Mouse (Mus musculus): Measurements from ENCODE around the gene Ccser2. TPM values are rescaled to one million over a fixed set of nuclear protein-coding genes. Genes with fewer than 3 reads are reported as not detected.
"Not testable (repeated sequence)": the region's sequence is repeated elsewhere in the genome, so short reads cannot be mapped to it uniquely, and the experiment has no call there.

Ccser2 gene
- total RNA-seq (2014; fragmentation: Nextera tagmentation) (4.3 and 10.5 TPM in 2 replicates), total RNA-seq (2017) (7.6 and 9.6 TPM in 2 replicates)

GRCm38 (mm10) chr14:36968628-36969147 is at the start of gene Ccser2:
TSS of gene Ccser2 (minus strand) at chr14:36968777.
- peak; percentile 95 for ATAC-seq (replicated peaks; ENCODE audit: poor library complexity, severe bottlenecking)

DNA sequence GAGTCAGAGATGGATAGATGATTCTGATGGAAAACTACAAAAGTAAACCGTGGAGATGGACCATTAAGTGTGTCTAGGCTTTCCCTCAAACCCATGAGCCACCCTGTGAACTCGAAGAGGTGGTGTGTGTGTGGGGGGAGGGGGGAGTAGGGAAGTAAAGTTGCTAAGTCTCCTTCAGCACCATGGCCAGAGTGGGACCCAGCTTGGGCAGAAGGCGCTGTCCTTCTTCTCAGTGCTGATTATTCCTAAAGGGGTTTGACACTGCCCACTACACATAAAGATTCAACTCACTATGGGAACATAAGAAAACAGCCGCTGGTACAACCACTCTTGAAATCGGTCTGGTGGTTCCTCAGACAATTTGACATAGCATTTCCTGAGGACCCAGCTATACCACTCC is 47.3 kb upstream of the Ccser2 start:
- peak; percentile 56 for ATAC-seq (replicated peaks; ENCODE audit: poor library complexity, severe bottlenecking)

DNA sequence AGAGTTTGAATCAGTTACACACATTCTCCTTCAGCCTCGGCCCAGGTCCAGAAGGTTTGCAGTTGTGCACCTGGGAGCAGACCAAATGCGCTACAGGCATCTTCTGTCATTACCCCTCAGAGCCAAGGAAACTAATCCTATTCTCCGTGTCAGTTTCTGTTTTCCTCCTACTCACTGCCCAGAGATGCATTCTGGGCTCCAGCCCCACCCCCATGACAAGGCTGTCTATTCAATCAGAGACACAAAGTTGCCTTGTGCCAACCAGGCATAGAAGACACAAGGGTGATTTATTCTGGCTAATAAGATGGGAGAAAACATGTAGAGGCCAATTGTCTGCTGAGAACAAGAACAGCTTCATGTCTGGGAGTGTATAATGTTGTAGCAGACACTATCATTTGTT is 45.1 kb upstream of the Ccser2 start:
- ATAC-seq (replicated peaks; ENCODE audit: poor library complexity, severe bottlenecking) = no peak

GRCm38 (mm10) chr14:37009686-37010085 is 41.1 kb upstream of the Ccser2 start:
- no peak for ATAC-seq (replicated peaks; ENCODE audit: poor library complexity, severe bottlenecking)

GRCm38 (mm10) chr14:37006489-37006888 is 37.9 kb upstream of the Ccser2 start:
- no peak for ATAC-seq (replicated peaks; ENCODE audit: poor library complexity, severe bottlenecking)

DNA sequence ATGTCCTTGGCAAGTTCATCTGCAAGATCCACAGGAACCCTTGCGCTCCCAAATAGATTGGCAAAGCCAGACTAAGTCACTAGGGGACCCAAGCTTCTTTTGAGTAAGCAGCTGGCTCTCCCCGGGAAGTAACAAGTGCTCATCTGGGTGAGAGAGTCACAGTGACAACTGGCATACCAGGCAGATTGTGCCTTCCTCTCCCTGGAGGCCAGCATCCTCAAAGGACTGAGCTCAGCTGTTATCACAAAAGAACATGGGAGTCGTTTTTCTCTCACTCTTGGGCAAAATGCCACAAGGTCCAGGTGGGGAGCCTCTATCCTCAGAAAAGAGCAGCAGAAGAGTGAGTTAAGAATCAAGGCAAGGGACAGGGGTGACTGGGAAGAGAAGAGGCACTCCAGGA is 37.3 kb upstream of the Ccser2 start:
- no peak for ATAC-seq (replicated peaks; ENCODE audit: poor library complexity, severe bottlenecking)

DNA sequence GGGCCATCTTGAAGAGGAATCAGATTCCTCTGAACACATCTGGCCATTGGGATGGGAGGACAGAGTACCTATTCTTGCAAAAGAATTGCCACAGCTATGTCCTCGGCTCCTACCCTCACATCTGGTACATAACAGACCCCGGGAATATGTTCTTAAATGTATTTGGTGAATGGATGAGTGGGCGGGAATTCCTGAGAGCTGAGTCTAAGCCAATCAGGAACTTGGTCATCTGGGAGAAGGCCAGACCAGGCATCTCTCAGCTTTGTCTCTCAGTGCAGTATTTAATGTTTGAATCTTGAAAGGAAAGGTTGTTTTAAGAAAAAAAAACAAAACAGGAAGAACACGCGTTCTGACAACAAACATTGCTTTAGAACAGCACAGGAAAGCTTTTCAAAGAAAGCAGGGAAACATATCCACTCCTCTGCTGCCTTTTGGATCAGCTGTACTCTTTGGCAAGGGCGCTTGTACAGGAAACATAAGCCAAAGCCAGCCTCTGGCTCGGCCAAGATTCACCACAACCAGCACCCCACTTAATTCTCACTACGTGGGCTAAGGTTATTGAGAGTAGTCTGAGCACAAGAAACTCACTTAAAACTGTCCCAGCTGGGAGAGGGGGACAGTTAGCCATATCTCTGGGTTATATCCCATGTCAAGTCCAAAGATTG is 35.0 kb upstream of the Ccser2 start:
- no peak for ATAC-seq (replicated peaks; ENCODE audit: poor library complexity, severe bottlenecking)

DNA sequence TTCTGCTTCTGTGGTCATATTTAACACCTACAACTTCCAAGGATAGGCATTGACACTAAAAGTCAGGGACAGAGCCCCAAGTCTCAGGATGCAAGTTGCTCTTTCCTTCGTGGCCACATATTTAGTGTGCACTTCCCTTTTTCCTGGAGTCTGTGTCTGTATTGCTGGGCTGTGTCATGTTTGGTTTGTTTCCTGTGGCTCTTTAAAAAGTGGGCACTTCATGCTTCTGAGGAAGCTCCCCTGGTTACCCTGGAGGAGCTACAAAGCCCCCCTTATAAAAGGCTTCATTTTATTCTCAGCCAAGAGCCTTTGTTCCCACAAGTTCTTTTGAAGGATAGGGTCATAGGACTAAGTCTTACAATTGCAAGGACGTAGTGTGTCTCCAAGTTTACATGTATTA is 34.3 kb upstream of the Ccser2 start:
- no peak for ATAC-seq (replicated peaks; ENCODE audit: poor library complexity, severe bottlenecking)

DNA sequence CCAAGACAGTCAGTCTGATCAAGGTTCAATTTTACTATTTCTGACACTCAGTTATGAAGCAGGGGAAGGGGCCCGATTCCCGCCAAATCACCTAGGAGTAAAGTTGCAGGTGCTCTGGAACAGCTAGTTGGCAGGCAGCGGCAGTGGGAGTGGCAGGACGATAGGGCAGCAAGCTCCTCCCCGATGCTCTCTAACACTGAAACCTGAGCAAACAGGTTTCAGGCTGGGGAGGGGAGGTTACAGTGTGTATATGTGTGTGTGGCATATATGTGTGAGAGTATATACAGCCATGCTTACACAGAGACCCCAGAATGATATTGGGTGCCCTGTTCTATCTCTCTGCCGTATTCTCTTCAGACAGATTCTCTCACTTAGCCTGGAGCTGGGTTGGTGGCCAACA is 32.2 kb upstream of the Ccser2 start:
- not testable (repeated sequence) for ATAC-seq (replicated peaks; ENCODE audit: poor library complexity, severe bottlenecking)

DNA sequence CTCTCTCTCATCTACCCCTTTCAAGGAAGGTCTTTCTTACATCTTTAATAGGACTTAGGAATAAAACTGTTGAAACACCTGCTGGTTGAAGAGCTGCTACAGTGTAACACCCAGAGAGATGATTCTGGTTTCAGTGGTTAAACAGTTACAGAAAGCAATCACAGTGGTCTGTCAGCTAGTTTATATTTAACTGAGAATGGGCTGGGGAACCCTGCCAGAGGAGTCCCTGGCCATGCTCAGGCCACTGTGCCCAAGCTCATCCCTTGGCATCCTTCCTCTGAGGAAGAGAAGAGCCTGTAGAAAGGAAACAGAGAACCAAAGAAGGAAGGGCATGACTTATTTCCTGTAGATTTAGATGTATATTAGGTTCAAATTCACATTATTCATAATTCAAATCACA is 21.2 kb upstream of the Ccser2 start:
- ATAC-seq (replicated peaks; ENCODE audit: poor library complexity, severe bottlenecking) = no peak

- ATAC-seq (replicated peaks; ENCODE audit: poor library complexity, severe bottlenecking) = no peak
Measured at GRCm38 (mm10) chr14:36985693-36986092, 17.1 kb upstream of the Ccser2 start.

GRCm38 (mm10) chr14:36975019-36975418 is 6.4 kb upstream of the Ccser2 start:
- ATAC-seq (replicated peaks; ENCODE audit: poor library complexity, severe bottlenecking) = no peak

GRCm38 (mm10) chr14:36971211-36971610 is 2.6 kb upstream of the Ccser2 start:
- ATAC-seq (replicated peaks; ENCODE audit: poor library complexity, severe bottlenecking) = no peak

DNA sequence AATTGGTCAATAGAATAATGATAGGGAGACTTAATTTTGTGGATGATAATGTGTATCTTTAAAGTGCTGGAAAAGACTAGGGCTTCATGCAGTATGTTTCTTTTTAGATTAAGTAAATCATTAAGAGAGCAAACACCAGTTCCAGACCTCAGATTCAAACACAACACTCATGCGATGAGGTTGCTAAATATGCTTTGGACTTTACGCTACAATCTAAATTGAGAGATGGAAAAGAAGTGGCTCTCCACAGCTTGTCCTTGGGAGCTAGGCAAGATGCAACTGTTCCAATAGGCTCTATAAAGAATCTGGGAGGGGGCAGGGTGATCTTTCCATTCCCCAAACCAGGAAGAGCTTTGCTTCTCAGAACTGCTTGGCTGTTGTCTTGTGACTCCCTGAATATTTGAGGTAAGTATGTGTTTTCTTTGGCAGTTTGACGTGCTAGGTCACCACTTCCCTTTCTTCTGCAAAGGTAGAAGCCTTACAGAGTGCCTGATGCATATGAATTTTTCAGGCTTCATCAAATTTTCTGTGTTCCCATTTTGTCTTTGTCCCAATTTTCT is 1.4 kb upstream of the Ccser2 start:
- no peak for ATAC-seq (replicated peaks; ENCODE audit: poor library complexity, severe bottlenecking)

- peak; percentile 39 for ATAC-seq (replicated peaks; ENCODE audit: poor library complexity, severe bottlenecking)
Measured at GRCm38 (mm10) chr14:36968076-36968627, 425 bp downstream of the Ccser2 start.

DNA sequence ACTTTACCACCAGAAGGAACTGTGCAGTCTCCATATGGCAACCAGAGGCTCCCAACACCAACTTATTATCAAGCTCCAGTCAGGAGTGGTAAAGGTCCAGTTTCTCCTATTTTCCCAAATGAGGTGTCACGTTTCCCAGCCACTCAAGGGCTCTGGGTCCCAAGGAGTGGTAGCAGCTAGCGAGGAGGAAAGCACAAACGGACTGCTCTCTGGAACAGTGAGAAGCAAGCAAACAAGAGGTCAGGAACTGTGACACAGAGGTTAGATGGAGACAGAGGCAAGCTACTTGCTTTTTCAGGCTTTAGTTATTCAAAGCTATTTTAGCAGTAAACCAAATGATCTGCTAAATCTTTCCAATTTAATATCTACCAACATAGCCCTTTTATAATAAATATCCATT is 3.2 kb downstream of the Ccser2 start:
- ATAC-seq (replicated peaks; ENCODE audit: poor library complexity, severe bottlenecking) = no peak

GRCm38 (mm10) chr14:36962477-36962876 is 6.1 kb downstream of the Ccser2 start:
- ATAC-seq (replicated peaks; ENCODE audit: poor library complexity, severe bottlenecking) = no peak; the same call in 1 of the 2 replicates

DNA sequence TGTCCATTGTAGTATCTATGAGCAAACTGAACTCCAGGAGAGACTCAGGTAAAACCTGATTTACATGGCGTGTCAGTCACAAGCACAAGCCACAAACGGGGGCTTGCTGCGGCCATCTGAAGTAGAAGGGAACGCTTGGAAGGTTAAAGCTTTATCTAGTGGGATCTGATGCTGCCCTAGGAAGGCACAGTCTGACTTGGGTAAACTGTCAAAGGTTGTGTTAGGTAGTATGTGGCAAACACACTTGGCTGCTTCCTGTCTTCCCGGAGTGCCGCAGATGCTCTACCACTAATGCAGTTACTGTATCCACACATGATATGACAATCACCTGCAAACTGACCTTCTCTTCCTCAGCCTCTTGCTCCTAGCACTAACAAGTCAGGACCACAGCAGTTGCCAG is 10.9 kb downstream of the Ccser2 start:
- ATAC-seq (replicated peaks; ENCODE audit: poor library complexity, severe bottlenecking) = no peak

- no peak for ATAC-seq (replicated peaks; ENCODE audit: poor library complexity, severe bottlenecking)
Measured at GRCm38 (mm10) chr14:36957261-36957660, 11.3 kb downstream of the Ccser2 start.

- no peak for ATAC-seq (replicated peaks; ENCODE audit: poor library complexity, severe bottlenecking)
Measured at GRCm38 (mm10) chr14:36956717-36957116, 11.9 kb downstream of the Ccser2 start.

- peak; percentile 76 for ATAC-seq (replicated peaks; ENCODE audit: poor library complexity, severe bottlenecking)
Measured at GRCm38 (mm10) chr14:36952687-36953426, 15.7 kb downstream of the Ccser2 start.
